Mouse (Mus musculus) stomach, embryonic 15.5 days (tissue): ENCODE data around the gene 2810459M11Rik. TPM values are rescaled to one million over a fixed set of nuclear protein-coding genes. Genes with fewer than 3 reads are reported as not detected.

Experiments
- ATAC-seq: fragments of 200-750 bp; cut with Nextera tagmentation; 2 replicates; pipeline ENCODE4 v1.8.0; 2017; ENCODE audit warnings: low read depth, moderate number of reproducible peaks, moderate TSS enrichment; ENCODE audit not compliant: insufficient read depth, low FRiP score
- H3K27ac ChIP-seq: fragments of 300-500 bp; sonication (generic); 2 replicates; pipeline ENCODE4 v1.5.1; 2015; ENCODE audit warnings: mild to moderate bottlenecking, inconsistent platforms
- H3K27me3 ChIP-seq: fragments of 300-500 bp; sonication (generic); replicated peaks from 2 replicates; pipeline ENCODE4 v1.6.1; 2015; ENCODE audit warnings: inconsistent platforms
- H3K36me3 ChIP-seq: fragments of 300-500 bp; sonication (generic); 2 replicates; pipeline ENCODE4 v1.6.1; 2015; ENCODE audit warnings: inconsistent platforms
- H3K4me1 ChIP-seq: fragments of 300-500 bp; sonication (generic); 2 replicates; pipeline ENCODE4 v1.6.1; 2015; ENCODE audit warnings: inconsistent platforms
- H3K4me2 ChIP-seq: fragments of 300-500 bp; sonication (generic); 2 replicates; pipeline ENCODE4 v1.6.1; 2015; ENCODE audit warnings: mild to moderate bottlenecking, inconsistent platforms
- H3K4me3 ChIP-seq: fragments of 300-500 bp; sonication (generic); replicated peaks from 2 replicates; pipeline ENCODE4 v1.5.1; 2015; ENCODE audit warnings: inconsistent platforms
- H3K9ac ChIP-seq: fragments of 300-500 bp; sonication (generic); 2 replicates; pipeline ENCODE4 v1.6.1; 2015; ENCODE audit warnings: inconsistent platforms
- H3K9me3 ChIP-seq: fragments of 300-500 bp; sonication (generic); 2 replicates; pipeline ENCODE4 v1.6.1; 2016; ENCODE audit warnings: inconsistent platforms
- WGBS: fragments of 180-500 bp; shearing (Covaris S2); methylation state at CpG from one replicate; pipeline ENCODE4 v1.1.7; 2015; 5-methylcytosine and 5-hydroxymethylcytosine counted together
- polyA plus RNA-seq: library from polyadenylated mRNA; unstranded; fragments of >200 nt; fragmentation: Nextera tagmentation; extraction: Ambion mirVana; gene quantifications from 2 replicates; pipeline ENCODE4 v1.2.1, GENCODE M21; 2015

Gene 2810459M11Rik
- polyA plus RNA-seq, 1 experiment from 2014 or later = 5.9 TPM

DNA sequence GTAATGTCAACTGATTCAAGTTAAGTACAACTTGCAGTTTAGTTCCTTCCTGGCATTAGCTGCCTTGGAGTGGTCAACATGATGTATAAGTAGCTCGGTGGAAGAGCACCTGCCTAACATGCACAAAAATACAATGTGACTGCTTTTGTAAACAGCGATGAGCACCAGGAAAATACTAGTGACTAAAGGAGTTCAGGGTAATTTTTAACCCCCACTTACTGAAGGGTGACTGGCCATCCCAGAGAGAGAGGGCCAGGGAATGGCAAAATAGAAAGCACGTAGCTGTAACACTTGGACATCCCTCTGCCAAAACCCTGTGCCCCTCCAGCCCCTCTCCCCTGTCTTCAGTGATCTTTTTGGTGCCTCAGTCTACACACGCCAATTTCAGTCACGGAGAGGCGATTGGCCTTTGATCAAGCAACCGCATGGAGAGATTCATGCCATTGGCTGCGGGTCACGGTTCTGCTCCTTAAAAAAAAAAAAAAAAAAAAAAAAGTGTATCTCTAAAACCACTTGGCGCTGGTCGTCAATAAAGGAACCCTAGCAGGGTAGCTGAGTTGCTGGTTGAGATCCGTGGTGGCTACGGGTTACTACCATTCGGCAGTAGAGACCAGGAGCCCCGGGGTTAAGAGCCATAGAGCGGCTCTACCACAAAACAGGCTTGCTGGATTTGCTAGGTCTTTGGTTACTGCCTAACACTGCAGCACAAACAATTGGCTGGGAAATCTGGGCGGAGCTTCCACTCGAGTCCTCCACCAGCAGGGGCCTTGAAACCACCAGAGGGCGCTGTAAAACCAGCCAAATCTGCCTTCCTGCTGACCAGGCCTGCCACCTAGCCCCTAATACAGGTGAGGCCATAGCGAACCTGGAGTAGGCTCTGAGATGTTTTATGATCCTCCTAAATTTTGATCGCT lies 13.4 kb downstream of the 2810459M11Rik start:
- Histone ChIP-seq H3K4me1 (0 out of 2 replicates have a peak, but pooled peaks cover 2% of the 10 kb centered on the region), H3K4me2 (peak overlapping the region; percentile 66), H3K4me3 (peak overlapping the region; percentile 36), H3K9me3 (no peaks in the 10 kb centered on the region), H3K9ac (no peak overlapping the region), H3K36me3 (no peaks in the 10 kb centered on the region), H3K27ac (no peak overlapping the region), H3K27me3 (no peaks in the 10 kb centered on the region)
- ATAC-seq = peak; percentile 74
- 9% methylated on average over 21 of the region's 21 CpGs for WGBS

DNA sequence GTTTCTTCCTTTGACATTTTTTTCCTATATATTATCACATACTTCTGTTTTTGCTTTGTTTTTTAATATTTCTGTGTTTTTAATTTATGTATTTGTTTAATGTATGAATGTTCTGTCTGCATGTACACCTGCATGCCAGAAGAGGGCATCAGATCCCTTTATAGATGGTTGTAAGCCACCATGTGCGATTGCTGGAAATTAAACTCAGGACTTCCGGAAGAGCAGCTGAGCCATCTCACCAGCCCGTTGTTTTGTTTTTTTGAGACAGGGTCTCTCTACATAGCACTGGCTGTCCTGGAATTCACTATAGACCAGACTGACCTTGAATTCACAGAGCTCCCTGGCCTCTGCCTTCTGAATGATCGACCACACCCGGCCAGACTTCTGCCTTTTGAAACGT lies 16.9 kb downstream of the 2810459M11Rik start:
- Histone ChIP-seq H3K4me3 (no peak overlapping the region), H3K36me3 (0 out of 2 replicates have a peak, but pooled peaks cover 3% of the 10 kb centered on the region), H3K27me3 (no peaks in the 10 kb centered on the region), H3K9ac (no peak overlapping the region), H3K27ac (no peak overlapping the region), H3K4me1 (peaks cover 7% of the 10 kb centered on the region), H3K9me3 (no peaks in the 10 kb centered on the region), H3K4me2 (no peak overlapping the region)
- no peak for ATAC-seq
- 79% methylated on average over 6 of the region's 6 CpGs for WGBS

DNA sequence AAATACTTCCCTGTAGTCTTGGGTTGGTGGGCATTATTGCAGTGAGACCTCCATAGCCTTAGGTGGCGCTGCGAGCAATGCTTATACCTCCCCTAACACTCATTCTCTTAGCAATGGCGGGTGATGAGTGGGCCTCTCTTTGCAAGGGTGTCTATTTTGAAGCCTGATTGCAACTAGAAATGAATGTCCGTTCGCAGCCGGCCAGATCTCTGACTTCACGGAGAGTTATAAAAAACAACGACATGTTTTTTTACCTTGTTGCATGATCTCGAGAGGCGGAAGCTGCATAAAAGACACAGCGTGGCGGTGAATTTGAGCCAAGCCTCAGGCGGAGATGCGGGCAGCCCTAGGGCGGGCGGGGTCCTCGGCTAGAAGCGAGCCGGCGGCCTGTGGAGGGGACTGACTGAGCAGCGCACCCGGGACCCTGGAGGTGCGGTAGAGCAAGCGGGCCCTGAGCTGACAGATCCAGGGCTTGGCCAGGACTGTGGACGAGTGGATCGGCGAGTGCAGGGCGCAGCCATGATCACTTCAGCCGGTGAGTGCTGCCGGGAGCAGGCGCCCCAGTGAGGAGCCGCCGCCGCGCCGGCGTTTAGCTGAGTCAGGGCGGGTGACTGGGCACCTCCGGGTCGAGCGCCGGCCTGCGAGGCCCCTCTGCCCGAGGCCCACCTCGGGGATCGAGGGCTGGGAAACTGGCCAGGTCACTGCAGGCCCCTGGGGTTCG lies 18.8 kb downstream of the 2810459M11Rik start, which contains the start of gene Psmd1:
TSS of gene Psmd1 (plus strand) at position 117 of the 721 bp plus-strand sequence.
- peak within 1 kb of the TSS; percentile 99 for H3K4me3 ChIP-seq
- peak within 1 kb of the TSS; percentile 79 for H3K4me2 ChIP-seq
- peaks cover 7% of the 10 kb centered on the region for H3K4me1 ChIP-seq
- peak within 1 kb of the TSS; percentile 98 for H3K9ac ChIP-seq
- under 1% methylated on average over 41 of the region's 47 CpGs for WGBS
- H3K36me3 ChIP-seq = 0 out of 2 replicates have a peak, but pooled peaks cover 3% of the 10 kb centered on the region
- no peaks in the 10 kb centered on the region for H3K27me3 ChIP-seq
- H3K27ac ChIP-seq = peak within 1 kb of the TSS; percentile 79
- no peaks in the 10 kb centered on the region for H3K9me3 ChIP-seq
- peak; percentile 91 for ATAC-seq

GRCm38 (mm10) chr1:86076565-86076964 lies 30.9 kb downstream of the 2810459M11Rik start:
- no peaks in the 10 kb centered on the region for H3K27me3 ChIP-seq
- no peak overlapping the region for H3K9ac ChIP-seq
- peaks cover 42% of the 10 kb centered on the region for H3K36me3 ChIP-seq
- H3K4me1 ChIP-seq = no peaks in the 10 kb centered on the region
- WGBS = 96% methylated on average over 2 of the region's 2 CpGs
- ATAC-seq = no peak
- no peak overlapping the region for H3K4me2 ChIP-seq
- H3K4me3 ChIP-seq = no peak overlapping the region
- H3K27ac ChIP-seq = no peak overlapping the region
- H3K9me3 ChIP-seq = no peaks in the 10 kb centered on the region

DNA sequence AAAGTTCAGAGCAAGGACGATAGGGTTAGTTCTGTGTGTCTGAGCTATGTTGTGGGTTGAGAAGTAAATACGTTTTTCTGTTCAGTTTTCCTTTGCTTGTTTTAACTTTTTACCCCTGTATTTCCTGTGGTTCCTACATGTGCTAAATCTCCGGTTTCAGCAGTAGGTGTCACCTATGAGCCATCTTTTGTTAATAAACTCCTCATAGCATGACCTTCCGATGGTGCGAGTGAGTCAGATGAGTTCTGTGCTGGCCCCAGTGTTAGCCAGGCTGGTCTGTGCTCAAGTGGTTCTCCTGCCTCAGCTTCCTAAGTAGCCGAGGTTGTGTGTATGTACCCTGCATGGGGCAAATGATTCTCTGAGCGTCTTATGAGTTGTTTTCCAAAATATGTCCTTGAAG lies 48.8 kb downstream of the 2810459M11Rik start:
- Histone ChIP-seq H3K9ac (no peak overlapping the region), H3K27me3 (no peaks in the 10 kb centered on the region), H3K4me1 (no peaks in the 10 kb centered on the region), H3K4me3 (no peak overlapping the region), H3K27ac (no peak overlapping the region), H3K4me2 (no peak overlapping the region), H3K36me3 (peaks cover 35% of the 10 kb centered on the region), H3K9me3 (no peaks in the 10 kb centered on the region)
- 81% methylated on average over 7 of the region's 7 CpGs for WGBS
- ATAC-seq = no peak

DNA sequence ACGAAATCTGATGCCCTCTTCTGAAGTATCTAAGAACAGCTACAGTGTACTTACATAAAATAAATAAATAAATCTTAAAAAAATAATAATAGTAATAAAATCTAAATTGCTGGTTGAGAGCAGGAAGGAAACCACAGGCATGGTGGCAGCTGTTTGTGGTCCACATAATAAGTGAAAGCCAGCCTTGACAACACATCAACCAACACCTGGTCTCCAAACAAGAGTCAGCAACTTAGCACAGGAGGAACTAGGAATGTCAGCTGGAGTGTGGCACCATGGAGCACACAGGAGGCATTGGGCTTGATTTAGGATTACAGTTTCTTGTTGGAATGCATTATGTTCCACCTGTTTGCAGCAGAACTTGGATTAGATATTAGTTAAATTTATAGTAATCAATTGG lies 59.4 kb downstream of the 2810459M11Rik start:
- 88% methylated on average over 1 of the region's 1 CpGs for WGBS
- H3K4me1 ChIP-seq = no peaks in the 10 kb centered on the region
- H3K4me3 ChIP-seq = no peak overlapping the region
- no peak for ATAC-seq
- 0 out of 2 replicates have a peak, but pooled peaks cover 3% of the 10 kb centered on the region for H3K36me3 ChIP-seq
- no peak overlapping the region for H3K4me2 ChIP-seq
- no peaks in the 10 kb centered on the region for H3K9me3 ChIP-seq
- no peak overlapping the region for H3K27ac ChIP-seq
- no peak overlapping the region for H3K9ac ChIP-seq
- H3K27me3 ChIP-seq = no peaks in the 10 kb centered on the region

Other genes with a start within 250 kb of the 2810459M11Rik start
- 165 and 178 TPM in 2 replicates for gene Itm2c, start 151.6 kb upstream of the 2810459M11Rik start, polyA plus RNA-seq
- 0.39 and 0.58 TPM in 2 replicates for gene 4933407L21Rik, start 117.4 kb upstream of the 2810459M11Rik start, polyA plus RNA-seq
- gene Gpr55, start 84.9 kb upstream of the 2810459M11Rik start, polyA plus RNA-seq = 0.04 and 0.05 TPM in 2 replicates
- not detected in 2 replicates for gene Spata3, start 29.0 kb upstream of the 2810459M11Rik start, polyA plus RNA-seq
- 147 and 158 TPM in 2 replicates for gene Psmd1, start 18.5 kb downstream of the 2810459M11Rik start, polyA plus RNA-seq
- gene Htr2b, start 66.1 kb downstream of the 2810459M11Rik start, polyA plus RNA-seq = 1.2 TPM in 2 replicates
- not detected in 2 replicates for gene Gm21972, start 87.8 kb downstream of the 2810459M11Rik start, polyA plus RNA-seq
- gene Armc9, start 108.9 kb downstream of the 2810459M11Rik start, polyA plus RNA-seq = 18.3 and 20.5 TPM in 2 replicates